Mouse (Mus musculus) A20 (cell line): ENCODE measurements around the gene Slc25a10.
"Not testable (repeated sequence)": the region's sequence is repeated elsewhere in the genome, so short reads cannot be mapped to it uniquely, and the experiment has no call there.

Experiments
- DNase-seq: peaks from one replicate; pipeline ENCODE4 v3.0.0-alpha.2; 2011; ENCODE audit warnings: low read depth, low spot score

Gene Slc25a10

DNA sequence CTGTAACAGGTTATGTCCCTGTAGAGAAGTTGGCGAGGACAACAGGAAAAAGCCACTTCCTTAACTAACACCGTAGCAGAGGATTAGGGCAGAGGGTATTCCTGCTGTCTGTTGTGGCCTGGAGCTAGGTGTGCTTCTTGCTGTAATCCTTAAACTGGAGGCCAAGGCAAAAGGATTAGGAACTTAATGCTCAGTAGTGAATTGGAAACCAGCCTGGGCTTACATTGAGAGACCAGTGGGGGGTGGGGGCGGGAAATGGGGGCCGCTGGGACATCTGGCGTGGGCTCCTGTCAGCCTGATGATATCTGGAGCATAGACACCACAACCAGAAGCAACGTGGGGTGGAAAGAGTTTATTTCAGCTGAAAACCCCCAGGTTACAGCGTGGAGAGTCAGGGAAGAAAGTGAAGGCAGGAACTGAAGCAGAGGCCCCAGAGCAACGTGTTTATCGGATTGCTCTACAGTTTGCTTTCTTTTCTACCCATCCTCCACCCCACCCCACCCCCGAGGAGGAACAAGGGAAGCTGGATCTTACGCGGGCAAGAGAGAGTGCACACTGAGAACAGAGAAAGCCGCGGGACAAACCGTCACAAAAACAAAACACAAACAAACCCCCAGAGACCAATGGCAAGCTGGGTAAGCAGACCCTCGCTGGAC, 18.9 kb downstream of the Slc25a10 start:
- DNase-seq, result no peak

DNA sequence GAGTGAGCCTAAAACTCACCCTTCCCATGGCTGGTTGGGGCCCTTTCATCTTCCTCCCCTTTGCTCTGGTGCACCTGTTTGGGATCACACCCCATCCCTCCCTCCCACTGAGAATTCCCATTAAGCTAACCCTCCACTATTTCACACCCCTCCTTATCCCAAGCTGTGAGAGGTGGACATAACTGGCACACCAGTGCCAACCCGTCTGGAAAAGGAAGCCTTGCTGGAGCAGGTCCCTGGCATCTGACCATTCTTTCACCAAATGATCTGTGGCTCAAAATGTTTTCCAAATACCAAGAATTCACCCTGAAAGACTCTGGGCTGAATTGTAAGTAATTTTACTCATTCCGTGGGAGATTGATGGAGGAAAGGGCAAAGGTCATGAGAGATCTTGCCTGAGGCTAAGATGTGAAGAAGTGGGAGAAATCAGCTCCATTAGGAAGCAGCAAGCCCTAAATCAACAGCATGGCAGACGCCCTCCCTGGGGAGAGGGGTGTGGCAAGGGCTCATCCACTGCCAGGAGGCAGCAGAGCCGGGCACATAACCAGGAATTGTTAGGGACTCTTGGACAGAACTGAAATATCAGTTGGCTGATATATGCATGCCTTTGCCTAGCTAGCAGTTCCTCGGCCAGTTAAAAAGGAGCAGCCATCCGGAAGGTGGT, 21.3 kb downstream of the Slc25a10 start:
- DNase-seq, result no peak

DNA sequence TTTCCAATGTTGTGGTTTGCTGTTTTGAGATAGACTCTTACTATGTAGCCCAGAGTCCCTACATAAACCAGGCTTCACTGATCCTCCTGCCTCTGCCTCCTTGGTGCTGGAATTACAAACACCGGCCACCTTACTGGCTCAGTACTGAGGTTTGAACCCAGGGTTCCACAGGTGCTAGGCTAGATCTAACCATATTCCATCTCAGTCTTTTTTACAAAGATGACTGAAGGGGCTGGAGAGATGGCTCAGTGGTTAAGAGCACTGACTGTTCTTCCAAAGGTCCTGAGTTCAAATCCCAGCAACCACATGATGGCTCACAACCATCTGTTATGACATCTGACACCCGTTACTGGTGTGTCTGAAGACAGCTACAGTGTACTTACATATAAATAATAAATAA, 22.6 kb downstream of the Slc25a10 start:
- not testable (repeated sequence) for DNase-seq

DNA sequence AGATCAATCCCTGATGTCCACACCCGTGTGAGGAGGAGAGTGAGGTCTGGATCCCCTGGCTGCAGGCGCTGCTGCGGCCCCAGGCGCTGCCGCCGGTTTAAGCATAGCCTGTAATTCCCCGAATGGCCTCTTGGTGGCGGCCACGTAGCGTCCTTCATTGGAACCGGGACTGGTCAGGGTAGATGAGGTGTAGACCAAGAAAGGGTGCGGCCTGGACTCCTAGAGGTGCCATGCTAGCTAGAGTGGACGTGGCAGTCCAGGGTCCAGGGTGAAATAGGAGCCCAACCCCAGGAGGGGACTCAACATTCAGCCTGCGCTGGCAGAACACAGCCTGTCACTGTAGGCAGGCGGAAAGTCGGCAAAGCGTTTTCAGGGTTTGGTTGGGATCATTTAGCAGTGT, 24.0 kb downstream of the Slc25a10 start:
- peak; percentile 82 for DNase-seq

DNA sequence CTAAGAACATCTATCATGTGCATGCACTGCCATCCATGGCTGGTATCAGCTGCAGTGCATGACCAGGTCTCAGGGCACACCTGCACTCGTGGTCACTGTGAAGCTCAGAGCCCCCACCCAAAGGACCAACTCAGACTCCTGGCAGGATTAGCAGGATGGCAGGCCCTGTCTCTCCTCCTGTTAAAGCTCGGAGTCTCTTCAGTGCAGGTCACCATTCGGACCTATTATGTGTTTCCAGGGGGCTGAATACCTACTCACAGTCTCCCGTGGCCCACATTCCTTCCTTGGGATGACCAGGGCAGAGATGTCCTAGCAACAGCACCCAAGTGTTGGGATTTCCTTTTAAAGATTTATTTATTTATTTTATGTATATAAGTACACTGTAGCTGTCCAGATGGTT, 25.5 kb downstream of the Slc25a10 start:
- DNase-seq, result no peak

DNA sequence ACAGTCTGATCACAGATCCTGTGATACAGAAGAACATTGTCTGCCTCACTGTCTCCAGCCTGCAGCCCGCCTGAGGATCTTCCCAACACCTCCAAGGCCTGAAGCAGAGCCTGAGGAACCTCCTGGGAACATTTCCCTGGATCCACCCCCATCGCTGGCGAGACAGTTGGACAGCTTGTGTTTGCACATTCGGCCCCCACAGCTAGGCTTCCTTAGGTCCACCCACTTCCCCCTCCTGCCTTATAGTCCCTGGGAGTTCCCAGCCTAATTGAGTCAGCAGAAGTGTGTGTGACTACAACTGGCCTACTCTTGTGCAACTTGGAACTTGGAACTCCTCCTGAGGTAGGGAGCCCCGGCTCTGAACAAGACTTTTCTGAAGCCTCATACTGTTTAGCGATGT, 26.4 kb downstream of the Slc25a10 start:
- DNase-seq, result no peak

DNA sequence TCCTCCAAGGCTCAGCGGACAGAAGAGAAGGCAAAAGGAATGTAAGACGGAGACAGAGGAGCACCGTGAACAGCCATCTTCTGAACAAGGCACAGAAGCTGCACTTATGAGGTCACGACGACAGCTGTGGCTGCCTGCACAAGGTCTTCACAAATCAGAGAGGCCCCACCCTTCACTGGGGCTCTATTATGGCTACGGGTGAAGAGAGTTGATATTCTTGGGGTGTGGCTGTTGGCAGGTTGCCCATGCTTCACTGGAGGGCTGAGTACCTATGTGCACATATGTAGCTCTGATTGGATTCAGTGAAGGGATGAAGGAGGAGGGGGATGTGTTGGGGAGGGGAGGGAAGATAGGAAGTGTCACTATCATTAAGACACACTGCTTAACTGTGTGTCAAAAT, 26.9 kb downstream of the Slc25a10 start:
- no peak for DNase-seq

DNA sequence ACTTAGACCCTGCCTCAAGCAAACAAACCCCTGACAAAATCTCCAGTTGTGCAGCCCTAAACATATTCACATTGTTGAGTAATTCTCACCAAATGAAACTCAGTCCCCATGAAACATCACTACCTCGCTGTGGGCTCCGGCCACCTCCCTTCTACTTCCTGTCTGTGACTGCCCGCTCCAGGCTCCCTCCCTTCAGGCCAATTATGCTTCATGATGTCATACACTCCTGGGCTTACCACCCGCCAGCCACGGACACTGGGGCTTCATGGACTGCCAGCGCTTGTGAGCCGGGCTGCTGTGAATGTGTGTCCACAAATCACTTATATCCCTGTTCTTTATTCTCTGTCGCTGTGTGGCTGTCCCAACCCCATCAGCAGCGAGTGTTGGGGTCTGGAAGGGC, 28.1 kb downstream of the Slc25a10 start:
- DNase-seq, result no peak

DNA sequence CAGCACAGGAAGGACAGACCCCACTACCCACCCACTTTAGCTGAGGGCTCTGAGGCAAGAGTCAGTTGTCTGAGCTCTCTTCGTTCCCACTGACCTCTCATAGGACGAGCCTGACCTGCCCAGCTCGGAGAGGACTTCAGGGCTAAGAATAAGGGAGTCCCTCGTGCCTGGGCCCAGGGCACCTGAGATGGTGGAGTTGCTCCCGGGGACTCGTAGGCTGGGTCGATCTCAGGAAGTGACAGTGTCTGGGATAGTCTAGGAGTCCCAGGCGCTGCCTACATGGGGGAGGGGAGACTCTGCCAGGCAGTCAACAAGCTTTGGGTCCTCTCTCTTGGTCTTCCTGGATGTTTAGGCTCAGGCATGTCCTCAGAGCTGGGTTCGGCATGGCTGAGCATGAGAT, 28.9 kb downstream of the Slc25a10 start:
- DNase-seq, result no peak

DNA sequence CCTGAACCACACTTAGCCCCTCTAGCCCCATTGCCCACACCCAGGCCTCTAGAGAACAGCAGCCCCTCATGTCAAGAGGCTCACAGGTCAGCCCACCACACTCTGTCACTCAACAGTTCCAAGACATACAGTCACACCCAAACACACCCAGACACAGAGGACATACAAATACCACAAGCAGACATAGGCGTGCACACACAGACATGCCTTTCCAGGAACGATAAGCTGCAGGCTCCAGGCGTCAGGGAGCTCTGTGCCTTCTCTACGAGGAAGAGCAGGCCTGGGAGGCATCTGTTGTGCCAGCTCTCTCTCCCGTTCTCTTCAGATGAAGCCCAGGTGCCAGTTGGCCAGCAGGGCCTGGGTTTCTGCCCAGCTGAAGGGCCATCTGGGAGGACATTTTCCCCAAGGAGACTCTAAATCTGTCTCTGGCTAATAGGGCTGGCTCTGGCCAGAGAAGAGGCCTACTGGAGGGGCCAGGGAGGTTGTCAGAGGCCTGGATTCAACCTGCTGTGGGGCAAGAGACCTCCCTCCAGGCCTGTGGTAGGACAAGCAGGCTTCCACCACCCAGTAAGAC, 29.4 kb downstream of the Slc25a10 start:
- DNase-seq, result no peak

DNA sequence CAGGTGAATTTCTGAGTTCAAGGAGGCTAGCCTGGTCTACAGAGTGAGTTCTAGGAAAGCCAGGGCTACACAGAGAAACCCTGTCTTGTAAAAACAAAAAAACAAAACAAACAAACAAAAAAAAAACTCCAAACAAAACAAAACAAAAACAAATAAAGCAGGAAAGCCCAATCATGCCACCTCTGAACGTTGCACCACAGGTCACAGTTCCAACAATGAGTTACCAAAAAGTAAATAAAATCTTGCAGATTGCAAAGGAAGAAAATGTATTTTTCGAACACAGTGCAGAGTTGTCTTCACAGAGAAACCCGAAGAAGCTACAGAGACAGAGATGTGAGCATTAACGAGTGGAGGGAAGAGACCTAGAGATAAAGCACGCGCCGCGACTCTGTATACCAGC, 30.9 kb downstream of the Slc25a10 start:
- no peak for DNase-seq

DNA sequence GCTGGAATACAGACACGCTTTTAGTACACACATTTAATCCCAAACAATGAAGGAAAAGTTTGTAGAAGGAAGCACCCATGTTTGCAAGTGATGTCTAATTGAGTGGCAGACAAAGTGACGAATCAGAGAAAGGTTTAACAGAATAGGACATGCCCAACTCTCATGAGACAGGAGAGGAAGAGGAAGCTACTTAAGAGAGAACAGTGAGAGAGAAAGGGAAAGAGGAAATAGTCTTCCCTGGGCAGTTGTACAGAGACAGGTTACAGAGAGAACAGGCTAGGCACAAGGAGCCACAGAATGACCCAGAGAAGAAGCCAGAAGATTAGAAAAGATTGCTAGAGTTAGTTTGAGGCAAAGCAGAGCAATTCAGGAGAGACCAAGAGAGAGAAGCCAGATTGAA, 34.3 kb downstream of the Slc25a10 start:
- peak; percentile 89 for DNase-seq

DNA sequence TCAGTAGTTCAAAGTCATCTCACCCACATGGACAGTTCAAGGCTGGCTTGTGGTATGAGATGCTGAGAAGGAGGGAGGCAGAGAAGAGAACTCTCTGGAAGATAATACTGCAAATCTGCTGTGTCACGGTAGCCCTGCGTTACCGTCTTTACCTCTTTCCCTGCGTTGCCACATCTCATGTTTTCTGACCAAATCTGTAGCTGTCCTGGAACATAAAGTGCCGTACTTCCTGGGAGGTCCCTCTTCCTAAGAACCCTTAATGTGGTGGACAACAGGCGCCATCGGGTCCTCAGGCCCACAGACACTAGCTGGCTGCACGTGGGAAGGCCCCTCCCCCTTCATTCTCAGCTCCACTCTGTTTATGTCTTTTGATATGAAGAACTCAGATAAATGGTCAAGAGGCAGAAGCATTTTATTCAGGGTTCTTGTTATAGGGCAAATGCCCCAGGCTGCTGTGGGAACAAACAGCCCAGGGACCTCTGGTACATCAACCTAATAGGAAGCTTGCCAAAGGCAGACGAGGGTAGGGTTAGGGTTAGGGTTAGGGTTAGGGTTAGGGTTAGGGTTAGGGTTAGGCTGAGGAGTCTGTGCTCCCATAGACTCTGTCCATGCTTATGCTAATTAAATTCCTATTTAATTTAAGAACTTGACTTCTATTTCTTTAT, 36.2 kb downstream of the Slc25a10 start:
- no peak for DNase-seq

DNA sequence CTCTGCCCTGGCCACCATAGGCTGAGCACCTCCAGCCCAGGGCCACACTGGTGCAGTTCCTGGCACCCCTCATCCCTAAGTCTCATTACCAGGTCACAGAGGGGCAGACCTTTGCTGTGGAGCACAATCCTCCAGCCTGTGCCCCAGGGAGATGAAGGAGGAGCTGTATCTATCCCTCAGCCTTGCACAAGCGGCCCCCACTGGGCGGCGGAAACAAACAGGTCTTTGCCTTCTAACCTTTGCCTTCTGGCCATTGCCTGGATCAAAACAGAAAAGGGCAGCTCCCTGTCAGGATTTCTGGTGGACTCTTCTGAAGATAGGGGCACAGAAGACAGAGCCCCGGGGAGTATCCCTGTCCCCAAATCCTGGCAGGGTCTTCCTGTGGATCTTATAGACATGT, 37.3 kb downstream of the Slc25a10 start:
- no peak for DNase-seq

DNA sequence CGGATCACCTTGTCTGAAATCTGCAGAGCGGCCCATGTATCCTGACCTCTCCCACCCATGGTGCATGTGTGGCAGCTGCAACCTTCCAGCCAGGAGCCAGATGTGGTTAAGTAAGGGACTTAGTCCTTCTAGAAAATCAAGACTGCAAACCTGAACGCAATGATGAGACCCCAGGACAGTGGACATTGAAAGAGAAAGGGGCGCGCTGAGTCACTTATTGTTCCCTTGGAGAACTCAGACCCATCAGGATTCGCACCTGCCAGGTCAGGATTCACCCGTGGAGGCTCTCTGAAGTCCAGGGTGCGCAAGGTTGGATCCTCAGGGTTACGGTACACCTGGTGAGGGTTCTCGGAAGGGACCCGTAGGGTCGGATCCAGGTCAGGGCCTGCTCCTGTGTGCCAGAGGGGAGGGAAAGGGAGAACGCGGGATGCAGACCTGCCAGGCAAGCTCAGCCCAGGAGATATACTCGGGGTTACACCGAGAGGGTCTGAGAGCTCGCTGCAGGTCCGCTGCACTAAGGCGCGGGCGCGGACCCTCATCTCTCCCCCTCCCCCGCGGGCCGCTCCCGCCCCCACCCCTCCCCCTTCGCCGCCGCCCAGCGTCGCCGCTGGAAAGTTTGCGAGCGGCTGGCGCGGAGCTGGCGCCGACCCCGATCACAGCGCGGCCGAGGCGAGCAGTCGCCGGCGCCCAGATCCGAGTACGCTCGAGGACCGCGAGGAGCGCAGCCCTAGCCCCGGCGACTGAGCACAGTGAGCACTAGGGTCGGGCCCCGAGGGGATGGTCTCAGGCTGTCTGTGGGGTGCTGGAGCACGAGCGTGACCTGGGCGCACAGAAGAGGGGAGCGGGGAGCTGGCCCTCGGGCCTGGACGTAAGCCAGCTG, 38.7 kb downstream of the Slc25a10 start, which contains the start of gene Gcgr:
Gene Gcgr, plus strand, starts transcription at position 615 of the 880 bp plus-strand sequence.
- no peak for DNase-seq

DNA sequence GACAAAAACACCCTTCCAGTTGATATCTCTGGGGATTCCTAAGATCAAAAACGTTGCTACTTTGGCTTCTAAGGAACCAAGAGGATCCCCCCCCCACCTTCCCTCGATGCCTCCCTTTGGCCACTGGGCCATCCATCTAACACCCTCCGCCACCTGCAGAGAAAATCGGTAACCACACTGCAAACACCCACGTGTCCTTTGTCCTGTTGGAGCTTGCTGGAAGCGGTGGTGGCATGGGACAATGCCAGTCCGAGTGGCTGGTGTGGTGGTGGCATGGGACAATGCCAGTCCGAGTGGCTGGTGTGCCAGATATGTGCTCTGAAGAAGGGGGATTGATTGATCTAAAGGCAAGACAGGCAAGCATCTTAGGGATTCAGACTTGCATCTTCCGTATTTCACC, 40.0 kb downstream of the Slc25a10 start:
- DNase-seq, result no peak

DNA sequence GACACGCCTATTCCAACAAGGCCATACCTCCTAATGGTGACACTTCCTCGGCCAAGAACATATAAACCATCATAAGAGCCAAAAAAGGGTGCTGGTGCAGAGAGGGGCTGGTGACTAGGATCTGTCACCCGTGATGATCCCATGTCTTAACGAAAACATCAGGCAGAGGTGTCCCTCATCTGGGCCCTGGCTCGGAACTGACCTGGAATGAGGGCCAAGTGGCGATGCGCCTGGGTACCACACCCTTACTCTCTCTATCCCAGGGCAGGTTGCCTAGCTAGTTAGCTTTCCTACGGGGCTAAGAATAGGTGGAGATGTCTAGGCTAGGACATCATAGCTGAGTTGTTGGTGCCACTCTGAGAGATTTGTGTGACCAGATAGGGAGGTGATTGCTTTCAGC, 42.5 kb downstream of the Slc25a10 start:
- DNase-seq, result no peak

DNA sequence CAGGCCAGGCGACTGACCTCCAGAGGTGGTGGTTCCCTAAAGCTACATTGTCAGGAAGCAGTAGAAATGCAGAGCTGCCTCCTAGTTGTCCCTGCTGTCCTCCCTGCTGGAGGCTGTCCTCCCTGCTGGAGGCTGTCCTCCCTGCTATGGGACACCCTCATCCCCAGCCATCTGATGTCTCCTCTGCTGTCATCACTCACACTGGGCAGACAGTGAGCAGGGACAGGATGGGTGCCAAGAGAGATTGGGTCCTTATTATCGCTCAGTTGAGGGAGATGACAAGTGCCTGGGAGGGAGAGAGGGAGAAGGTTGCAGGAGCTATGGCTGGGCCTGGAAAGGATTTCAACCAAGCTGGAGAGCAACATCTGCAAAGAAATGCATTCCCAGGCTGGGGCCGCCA, 43.5 kb downstream of the Slc25a10 start:
- no peak for DNase-seq

DNA sequence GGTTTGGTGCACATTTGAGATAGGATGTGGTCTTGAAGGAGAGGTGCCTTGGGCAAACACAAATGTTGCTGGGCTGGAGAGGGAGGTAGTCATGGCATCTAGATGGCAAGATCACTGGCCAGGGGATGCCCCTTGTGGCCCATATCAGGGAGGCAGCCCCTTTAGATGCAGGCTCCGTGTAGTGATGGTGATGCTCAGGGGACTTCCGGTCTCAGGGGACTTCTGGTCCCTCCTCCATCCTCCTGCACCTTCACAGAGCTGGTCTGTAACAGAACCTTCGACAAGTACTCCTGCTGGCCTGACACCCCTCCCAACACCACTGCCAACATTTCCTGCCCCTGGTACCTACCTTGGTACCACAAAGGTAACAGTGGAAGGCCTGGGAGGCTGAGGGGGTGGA, 44.2 kb downstream of the Slc25a10 start:
- DNase-seq, result no peak

DNA sequence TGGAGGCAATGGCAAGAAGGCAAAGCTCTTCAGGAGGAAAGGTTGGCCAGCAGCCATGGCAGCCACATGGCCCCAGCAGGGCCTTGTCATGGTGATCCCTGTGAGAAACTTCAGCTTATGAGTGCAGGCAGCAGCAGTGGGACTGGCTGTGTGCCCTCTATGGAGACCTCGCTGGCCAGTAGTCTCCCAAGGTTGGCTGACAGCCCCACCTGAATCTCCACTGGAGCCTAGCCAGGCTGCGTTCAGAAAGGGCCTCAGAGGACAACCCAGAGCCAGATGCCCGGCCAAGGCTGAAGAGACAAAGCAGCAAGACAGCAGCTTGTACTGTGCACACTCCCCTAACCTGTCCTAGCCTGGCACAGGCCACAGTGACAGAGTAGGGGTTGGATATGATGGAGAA, 46.8 kb downstream of the Slc25a10 start:
- no peak for DNase-seq

DNA sequence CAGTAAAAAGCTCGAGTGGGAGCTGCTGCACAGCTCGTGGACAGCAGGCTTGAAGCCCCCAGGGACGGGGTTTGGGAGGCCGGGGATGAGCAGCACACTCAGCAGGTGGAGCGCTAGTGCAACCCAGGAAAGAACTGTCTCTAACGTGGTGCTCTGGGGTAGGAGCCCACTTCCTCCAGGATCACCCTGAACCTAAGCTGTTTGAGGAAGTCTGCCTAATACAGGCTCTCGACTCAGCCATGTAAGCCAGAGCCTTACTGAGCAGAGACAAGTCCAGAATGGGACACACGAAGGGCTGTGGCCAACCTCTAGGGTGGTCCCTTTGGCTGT, 47.3 kb downstream of the Slc25a10 start:
- DNase-seq, result no peak
